Mouse (Mus musculus) liver, embryonic 12.5 days (tissue): Measurements from ENCODE around the gene Plk5. TPM values are rescaled to one million over a fixed set of nuclear protein-coding genes. Genes with fewer than 3 reads are reported as not detected.

Experiments
- ATAC-seq: fragments of 200-750 bp; cut with Nextera tagmentation; 2 replicates; pipeline ENCODE4 v1.8.0; 2017; ENCODE audit warnings: moderate number of reproducible peaks, mild to moderate bottlenecking, moderate library complexity
- H3K27ac ChIP-seq: fragments of 300-500 bp; sonication (generic); 2 replicates; pipeline ENCODE4 v1.5.1; 2016; ENCODE audit warnings: mild to moderate bottlenecking
- H3K27me3 ChIP-seq: fragments of 300-500 bp; sonication (generic); replicated peaks from 2 replicates; pipeline ENCODE4 v1.6.1; 2016; ENCODE audit warnings: mild to moderate bottlenecking, moderate library complexity
- H3K36me3 ChIP-seq: fragments of 300-500 bp; sonication (generic); 2 replicates; pipeline ENCODE4 v1.6.1; 2016; ENCODE audit warnings: mild to moderate bottlenecking, moderate library complexity
- H3K4me1 ChIP-seq: fragments of 300-500 bp; sonication (generic); 2 replicates; pipeline ENCODE4 v1.6.1; 2016
- H3K4me2 ChIP-seq: fragments of 300-500 bp; sonication (generic); 2 replicates; pipeline ENCODE4 v1.6.1; 2016; ENCODE audit warnings: mild to moderate bottlenecking, moderate library complexity
- H3K4me3 ChIP-seq: fragments of 300-500 bp; sonication (generic); 2 replicates; pipeline ENCODE4 v1.5.1; 2016; ENCODE audit warnings: mild to moderate bottlenecking, moderate library complexity
- H3K9ac ChIP-seq: fragments of 300-500 bp; sonication (generic); 2 replicates; pipeline ENCODE4 v1.6.1; 2016; ENCODE audit warnings: mild to moderate bottlenecking, moderate library complexity
- H3K9me3 ChIP-seq: fragments of 300-500 bp; sonication (generic); replicated peaks from 2 replicates; pipeline ENCODE4 v1.6.1; 2016; ENCODE audit warnings: mild to moderate bottlenecking, moderate library complexity
- WGBS: fragments of 180-500 bp; shearing (Covaris S2); methylation state at CpG from one replicate; pipeline ENCODE4 v1.1.7; 2016; ENCODE audit not compliant: insufficient replicate concordance; 5-methylcytosine and 5-hydroxymethylcytosine counted together
- microRNA-seq: library from miRNA; unstranded; fragments of <30 nt; microRNA quantifications from one replicate; pipeline ENCODE4, GENCODE M21; 2017
- polyA plus RNA-seq: library from polyadenylated mRNA; unstranded; fragments of >200 nt; fragmentation: Nextera tagmentation; extraction: Ambion mirVana; gene quantifications from 2 replicates; pipeline ENCODE4 v1.2.1, GENCODE M21; 2016

The Plk5 gene
- polyA plus RNA-seq, 1 experiment from 2014 or later = 0.06 TPM

- no peaks in the 10 kb centered on the region for H3K9me3 ChIP-seq
- H3K4me2 ChIP-seq = peak overlapping the region; percentile 91
- H3K36me3 ChIP-seq = peaks cover 69% of the 10 kb centered on the region
- peaks cover 56% of the 10 kb centered on the region for H3K4me1 ChIP-seq
- H3K27me3 ChIP-seq = no peaks in the 10 kb centered on the region
- no peak for ATAC-seq
- peak overlapping the region; percentile 92 for H3K27ac ChIP-seq
- H3K4me3 ChIP-seq = peak overlapping the region; percentile 87; the same call in 1 of the 2 replicates
- H3K9ac ChIP-seq = peak overlapping the region; percentile 88
- whole genome bisulfite sequencing = 40% methylated on average over 4 of the region's 4 CpGs
Measured at GRCm38 (mm10) chr10:80407924-80408323, 51.7 kb downstream of the Plk5 start.

GRCm38 (mm10) chr10:80412656-80413541, 56.6 kb downstream of the Plk5 start:
- H3K4me1 ChIP-seq = peaks cover 21% of the 10 kb centered on the region
- no peak overlapping the region for H3K4me3 ChIP-seq
- peak overlapping the region; percentile 12; the same call in 1 of the 2 replicates for H3K27ac ChIP-seq
- H3K27me3 ChIP-seq = no peaks in the 10 kb centered on the region
- H3K9me3 ChIP-seq = no peaks in the 10 kb centered on the region
- no peak overlapping the region for H3K4me2 ChIP-seq
- H3K36me3 ChIP-seq = peaks cover 94% of the 10 kb centered on the region
- 90% methylated on average over 44 of the region's 44 CpGs for WGBS
- ATAC-seq = no peak
- no peak overlapping the region for H3K9ac ChIP-seq

Small RNA genes lying within 50 kb of the gene (microRNA-seq; reads per million reads assigned to microRNA genes)
- not detected for gene Gm22721

Other genes starting within 250 kb of the Plk5 start
- gene Stk11, start 240.7 kb upstream of the Plk5 start, polyA plus RNA-seq = 18.6 and 19.8 TPM in 2 replicates
- 393 and 419 TPM in 2 replicates for gene Atp5d, start 217.8 kb upstream of the Plk5 start, polyA plus RNA-seq
- 0.94 and 0.96 TPM in 2 replicates for gene Cbarp, start 215.6 kb upstream of the Plk5 start, polyA plus RNA-seq
- gene Midn, start 208.2 kb upstream of the Plk5 start, polyA plus RNA-seq = 5.7 and 6.3 TPM in 2 replicates
- gene Cirbp, start 190.5 kb upstream of the Plk5 start, polyA plus RNA-seq = 22.1 and 27.3 TPM in 2 replicates
- gene 1600002K03Rik, start 183.5 kb upstream of the Plk5 start, polyA plus RNA-seq = 14.0 and 16.4 TPM in 2 replicates
- 3.1 and 3.4 TPM in 2 replicates for gene Efna2, start 177.0 kb upstream of the Plk5 start, polyA plus RNA-seq
- gene Mum1, start 130.0 kb upstream of the Plk5 start, polyA plus RNA-seq = 33.5 and 35.1 TPM in 2 replicates
- 296 and 312 TPM in 2 replicates for gene Ndufs7, start 107.3 kb upstream of the Plk5 start, polyA plus RNA-seq
- 43.0 and 50.0 TPM in 2 replicates for gene Gamt, start 95.4 kb upstream of the Plk5 start, polyA plus RNA-seq
- 44.3 and 45.9 TPM in 2 replicates for gene Dazap1, start 95.0 kb upstream of the Plk5 start, polyA plus RNA-seq
- gene Rps15, start 64.0 kb upstream of the Plk5 start, polyA plus RNA-seq = 872 and 920 TPM in 2 replicates
- 0.17 and 0.22 TPM in 2 replicates for gene Apc2, start 60.5 kb upstream of the Plk5 start, polyA plus RNA-seq
- gene 2310011J03Rik, start 35.9 kb upstream of the Plk5 start, polyA plus RNA-seq = 46.0 and 46.7 TPM in 2 replicates
- 6.9 and 7.2 TPM in 2 replicates for gene Pcsk4, start 27.0 kb upstream of the Plk5 start, polyA plus RNA-seq
- 61.4 and 61.6 TPM in 2 replicates for gene Reep6, start 26.5 kb upstream of the Plk5 start, polyA plus RNA-seq
- gene Adamtsl5, start 8.0 kb upstream of the Plk5 start, polyA plus RNA-seq = 2.4 and 2.9 TPM in 2 replicates
- 2.1 TPM in 2 replicates for gene Mex3d, start 31.2 kb downstream of the Plk5 start, polyA plus RNA-seq
- gene Mbd3, start 43.1 kb downstream of the Plk5 start, polyA plus RNA-seq = 134 and 140 TPM in 2 replicates
- gene Uqcr11, start 50.4 kb downstream of the Plk5 start, polyA plus RNA-seq = 594 and 628 TPM in 2 replicates
- gene Tcf3, start 77.2 kb downstream of the Plk5 start, polyA plus RNA-seq = 110 and 115 TPM in 2 replicates
- gene Onecut3, start 138.4 kb downstream of the Plk5 start, polyA plus RNA-seq = 0.29 and 0.33 TPM in 2 replicates
- gene Atp8b3, start 182.7 kb downstream of the Plk5 start, polyA plus RNA-seq = 0.02 and 0.08 TPM in 2 replicates
- gene Rexo1, start 205.1 kb downstream of the Plk5 start, polyA plus RNA-seq = 23.2 and 23.9 TPM in 2 replicates
- gene Klf16, start 220.9 kb downstream of the Plk5 start, polyA plus RNA-seq = 24.0 and 24.7 TPM in 2 replicates
- 86.4 and 88.9 TPM in 2 replicates for gene Abhd17a, start 233.9 kb downstream of the Plk5 start, polyA plus RNA-seq
- gene Scamp4, start 246.4 kb downstream of the Plk5 start, polyA plus RNA-seq = 63.3 and 65.2 TPM in 2 replicates
- gene Adat3, start 246.4 kb downstream of the Plk5 start, polyA plus RNA-seq = 7.0 and 7.4 TPM in 2 replicates
- 2.6 and 3.0 TPM in 2 replicates for gene Gm49322, start 249.6 kb downstream of the Plk5 start, polyA plus RNA-seq